Mouse (Mus musculus) ES-E14 (cell line): ENCODE measurements around the gene Lrba.

ENCODE experiments used
- CHD2 ChIP-seq: IDR thresholded peaks from 2 replicates; pipeline ENCODE4 v1.6.1; 2014; ENCODE audit warnings: mild to moderate bottlenecking, low read depth, low read length, inconsistent platforms
- HCFC1 ChIP-seq: IDR thresholded peaks from 2 replicates; pipeline ENCODE4 v1.6.1; 2012; ENCODE audit warnings: low read length, inconsistent platforms, borderline replicate concordance; ENCODE audit not compliant: insufficient read depth
- MAFK ChIP-seq: IDR thresholded peaks from 2 replicates; pipeline ENCODE4 v1.6.1; 2014; ENCODE audit warnings: mild to moderate bottlenecking, low read depth, low read length, inconsistent platforms; ENCODE audit not compliant: insufficient read depth
- ZC3H11A ChIP-seq: IDR thresholded peaks from 2 replicates; pipeline ENCODE4 v1.6.1; 2012; ENCODE audit warnings: low read depth, mild to moderate bottlenecking, inconsistent platforms, low read length, borderline replicate concordance
- ZNF384 ChIP-seq: IDR thresholded peaks from 2 replicates; pipeline ENCODE4 v1.6.1; 2012; ENCODE audit warnings: low read depth, low read length, inconsistent platforms

DNA sequence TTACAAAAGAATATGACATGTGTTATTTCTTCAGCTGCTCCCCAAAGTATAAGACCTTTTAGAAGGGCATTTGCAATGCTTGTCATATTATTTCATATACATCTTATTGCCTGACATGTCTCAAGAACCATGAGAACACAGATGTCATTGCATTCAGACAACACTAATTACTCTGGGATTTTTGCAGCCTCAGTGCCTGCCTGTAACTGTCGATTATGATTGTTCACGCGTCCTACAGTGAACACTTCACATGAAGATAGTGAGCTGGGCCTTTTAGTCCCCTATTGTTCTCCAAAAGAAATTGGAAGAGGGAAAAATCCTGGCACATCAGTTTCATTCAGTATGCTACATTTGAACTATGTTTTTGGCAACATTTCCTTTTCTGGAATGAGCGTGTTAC is 335.2 kb downstream of the Lrba start:
- TF ChIP-seq HCFC1 = no peak
- TF ChIP-seq CHD2 = no peak
- no peak for TF ChIP-seq MAFK
- no peak for TF ChIP-seq ZNF384
- TF ChIP-seq ZC3H11A = no peak
